Mouse (Mus musculus) C2C12 (cell line): ENCODE data around the gene Spata22. TPM values are rescaled to one million over a fixed set of nuclear protein-coding genes. Genes with fewer than 3 reads are reported as not detected.
A peak's percentile ranks its signal among the peaks of the same experiment; 100 is the strongest.

Experiments used
- H3K27me3 ChIP-seq: one replicate; pipeline ENCODE4 v1.6.1; 2011; ENCODE audit not compliant: control insufficient read depth, insufficient read depth, insufficient read length
- H3K36me3 ChIP-seq: one replicate; pipeline ENCODE4 v1.6.1; 2011; ENCODE audit not compliant: control insufficient read depth, insufficient read depth
- H3K4me3 ChIP-seq: one replicate; pipeline ENCODE4 v1.5.1; 2011; ENCODE audit warnings: mild to moderate bottlenecking, control low read depth; ENCODE audit not compliant: poor library complexity, insufficient read depth, severe bottlenecking
- H3K79me2 ChIP-seq: one replicate; pipeline ENCODE4 v1.6.1; 2011; ENCODE audit not compliant: control insufficient read depth, insufficient read depth
- H3K79me3 ChIP-seq: one replicate; pipeline ENCODE4 v1.6.1; 2011; ENCODE audit warnings: low read depth, control low read depth
- H3ac ChIP-seq: one replicate; pipeline ENCODE3; 2011; ENCODE audit warnings: low read depth; ENCODE audit not compliant: control insufficient read depth, insufficient read length
- CEBPB ChIP-seq: IDR thresholded peaks from one replicate; pipeline ENCODE4 v1.6.1; 2011; ENCODE audit warnings: low read depth, mild to moderate bottlenecking, control low read depth, moderate library complexity
- CTCF ChIP-seq: IDR thresholded peaks from one replicate; pipeline ENCODE4 v1.5.1; 2011; ENCODE audit not compliant: control insufficient read depth, insufficient read depth, insufficient read length
- FOSL1 ChIP-seq: IDR thresholded peaks from one replicate; pipeline ENCODE4 v1.8.0; 2011; ENCODE audit warnings: mild to moderate bottlenecking, low read length; ENCODE audit not compliant: poor library complexity, insufficient read depth, severe bottlenecking
- MAX ChIP-seq: IDR thresholded peaks from one replicate; pipeline ENCODE4 v1.6.1; 2011; ENCODE audit warnings: mild to moderate bottlenecking, control low read depth
- MYOD1 ChIP-seq: IDR thresholded peaks from one replicate; pipeline ENCODE4 v1.6.1; 2011; ENCODE audit warnings: low read depth; ENCODE audit not compliant: control insufficient read depth, insufficient read length
- MYOG ChIP-seq: IDR thresholded peaks from one replicate; pipeline ENCODE4 v1.6.1; 2011; ENCODE audit not compliant: control insufficient read depth, insufficient read length; ENCODE audit errors: extremely low read depth
- USF1 ChIP-seq: IDR thresholded peaks from one replicate; pipeline ENCODE4 v1.6.1; 2011; ENCODE audit warnings: low read depth, mild to moderate bottlenecking, control low read depth, moderate library complexity
- polyA plus RNA-seq: library from polyadenylated mRNA; unstranded; fragments of >200 nt; fragmentation: generic; extraction: Trizol; gene quantifications from one replicate; pipeline ENCODE4 v1.2.1, GENCODE M21; 2012; ENCODE audit warnings: missing spikeins

The Spata22 gene
- polyA plus RNA-seq, 1 experiment = not detected

- H3K79me3 ChIP-seq = no peaks in the 10 kb centered on the region
- TF ChIP-seq MYOG (no peak), MYOD1 (no peak), CTCF (no peak), CEBPB (no peak), MAX (no peak), FOSL1 (no peak), USF1 (no peak)
- H3K4me3 ChIP-seq = no peak overlapping the region
- H3K79me2 ChIP-seq = no peaks in the 10 kb centered on the region
- no peaks in the 10 kb centered on the region for H3K27me3 ChIP-seq
- H3ac ChIP-seq = peak overlapping the region; percentile 23
- no peaks in the 10 kb centered on the region for H3K36me3 ChIP-seq
Measured at GRCm38 (mm10) chr11:73326485-73326886, 3.1 kb upstream of the Spata22 start.

DNA sequence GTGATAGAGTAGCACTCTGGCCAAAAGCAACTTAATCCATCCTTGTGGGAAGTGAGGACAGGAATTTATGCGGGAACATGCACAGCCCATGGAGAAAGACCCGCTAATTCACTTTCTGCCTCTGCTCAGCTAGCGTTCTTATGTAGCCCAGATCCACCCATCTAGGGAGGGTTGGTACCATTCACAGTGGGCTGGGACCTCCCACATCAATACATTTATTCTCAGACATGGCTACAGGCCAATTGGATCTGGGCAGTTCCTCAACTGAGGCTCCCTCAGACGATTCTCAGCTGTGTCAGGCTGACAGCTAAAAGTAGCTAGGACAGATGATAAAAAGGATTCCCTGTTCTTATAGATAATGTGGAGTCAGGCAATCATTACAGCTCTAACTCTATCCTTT lies 2.2 kb upstream of the Spata22 start:
- Histone ChIP-seq H3K4me3 (no peak overlapping the region), H3K79me2 (no peaks in the 10 kb centered on the region), H3K27me3 (no peaks in the 10 kb centered on the region), H3ac (no peak overlapping the region), H3K79me3 (no peaks in the 10 kb centered on the region), H3K36me3 (no peaks in the 10 kb centered on the region)
- no peak for TF ChIP-seq USF1
- TF ChIP-seq MAX = no peak

DNA sequence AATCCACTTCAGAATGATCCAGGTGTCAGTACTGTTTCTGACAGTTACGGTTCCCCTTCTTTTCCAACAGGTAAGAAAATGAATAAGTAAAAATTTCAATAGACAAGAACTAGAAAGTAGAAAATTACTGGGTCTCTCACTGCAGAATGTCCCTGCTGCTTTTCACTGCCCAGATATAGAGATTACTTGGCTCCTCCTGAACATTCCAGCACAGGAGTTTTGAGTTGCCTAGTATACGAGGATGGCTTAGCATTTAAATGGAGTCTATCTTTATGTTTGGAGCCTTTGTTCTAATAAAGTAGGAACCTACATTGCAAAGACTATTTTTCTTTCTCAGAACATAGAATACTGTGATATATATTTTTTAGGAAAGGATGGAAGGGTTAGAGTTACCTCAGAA lies 3.8 kb downstream of the Spata22 start:
- Histone ChIP-seq H3K27me3 (no peaks in the 10 kb centered on the region), H3K36me3 (no peaks in the 10 kb centered on the region), H3K79me3 (no peaks in the 10 kb centered on the region), H3ac (no peak overlapping the region), H3K79me2 (no peaks in the 10 kb centered on the region), H3K4me3 (no peak overlapping the region)
- TF ChIP-seq CEBPB (no peak), MYOD1 (no peak), USF1 (no peak), MYOG (no peak), MAX (no peak), CTCF (no peak), FOSL1 (no peak)

- Histone ChIP-seq H3K79me3 (no peaks in the 10 kb centered on the region), H3K27me3 (no peaks in the 10 kb centered on the region), H3K36me3 (no peaks in the 10 kb centered on the region), H3ac (no peak overlapping the region), H3K79me2 (no peaks in the 10 kb centered on the region), H3K4me3 (no peak overlapping the region)
- TF ChIP-seq MYOG (no peak), CTCF (no peak), MAX (no peak)
Measured at GRCm38 (mm10) chr11:73336919-73337318, 7.4 kb downstream of the Spata22 start.

DNA sequence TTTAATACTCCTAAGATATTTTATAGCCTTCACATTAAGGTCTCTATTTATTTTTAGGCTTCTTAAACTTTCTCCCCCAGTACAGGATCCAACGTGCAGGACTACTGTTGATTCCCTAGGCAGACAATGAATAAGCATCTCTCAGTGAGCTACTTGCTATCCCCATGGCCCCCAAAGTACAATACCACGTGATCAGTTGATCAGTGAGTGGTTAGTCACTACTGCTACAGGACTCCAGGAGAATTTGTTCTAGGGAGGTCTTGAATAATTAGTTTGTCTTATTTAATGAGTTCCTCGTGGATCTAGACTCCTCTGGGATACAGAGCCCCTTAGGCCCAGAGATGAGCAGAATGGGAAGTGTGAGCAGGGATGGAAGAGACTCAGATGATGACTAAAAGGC lies 20.9 kb downstream of the Spata22 start, which contains the start of gene Olfr20:
Gene Olfr20 (plus strand): TSS at position 301 of the 400 bp plus-strand sequence.
- H3K79me3 ChIP-seq = no peaks in the 10 kb centered on the region
- TF ChIP-seq CTCF = no peak
- TF ChIP-seq MYOG = no peak
- TF ChIP-seq USF1 = no peak
- no peak for TF ChIP-seq CEBPB
- TF ChIP-seq MAX = no peak
- H3ac ChIP-seq = no peak within 1 kb of the TSS
- H3K27me3 ChIP-seq = no peaks in the 10 kb centered on the region
- H3K4me3 ChIP-seq = no peak within 1 kb of the TSS
- no peaks in the 10 kb centered on the region for H3K36me3 ChIP-seq
- H3K79me2 ChIP-seq = no peaks in the 10 kb centered on the region

DNA sequence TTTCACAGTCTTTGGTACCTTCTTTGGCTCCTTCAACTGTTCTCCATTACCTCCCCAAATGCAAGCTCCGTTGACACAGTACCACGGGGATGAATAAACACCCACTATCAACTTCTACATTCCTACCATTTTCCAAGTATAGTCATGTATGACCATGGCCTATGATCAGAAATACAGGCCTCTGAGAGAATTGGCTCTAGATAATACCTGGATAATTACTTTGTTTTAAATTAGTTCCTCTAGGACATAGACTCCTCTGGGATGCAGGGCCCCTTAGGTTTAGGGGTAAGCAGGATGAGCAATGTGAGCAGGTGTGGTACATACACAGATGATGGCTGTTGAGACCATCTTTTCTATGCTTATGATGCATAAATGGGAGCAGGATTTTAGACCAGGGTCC lies 41.4 kb downstream of the Spata22 start, which contains the start of gene Olfr376:
Gene Olfr376 (plus strand): TSS at position 301 of the 400 bp plus-strand sequence.
- no peak within 1 kb of the TSS for H3ac ChIP-seq
- H3K36me3 ChIP-seq = no peaks in the 10 kb centered on the region
- TF ChIP-seq FOSL1 (no peak), MAX (no peak), MYOG (no peak), USF1 (no peak), CTCF (no peak), CEBPB (no peak), MYOD1 (no peak)
- H3K27me3 ChIP-seq = no peaks in the 10 kb centered on the region
- H3K79me3 ChIP-seq = no peaks in the 10 kb centered on the region
- no peaks in the 10 kb centered on the region for H3K79me2 ChIP-seq
- no peak within 1 kb of the TSS for H3K4me3 ChIP-seq

DNA sequence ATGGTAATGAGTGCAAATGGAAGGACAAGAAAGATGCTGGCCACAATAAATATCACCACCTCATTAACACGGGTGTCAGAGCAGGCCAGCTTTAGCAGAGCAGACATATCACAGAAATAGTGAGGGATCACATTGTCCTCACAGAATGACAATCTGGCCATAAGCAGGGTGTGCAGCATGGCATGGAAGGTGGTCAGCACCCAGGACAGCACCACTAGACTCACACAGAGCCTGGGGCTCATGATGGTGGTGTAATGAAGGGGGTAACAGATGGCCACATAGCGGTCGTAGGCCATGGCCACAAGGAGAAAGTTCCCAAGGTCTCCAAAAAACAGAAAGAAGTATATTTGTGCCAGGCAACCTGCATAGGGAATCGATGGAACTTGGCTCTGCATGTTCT lies 65.8 kb downstream of the Spata22 start:
- Histone ChIP-seq H3K79me2 (no peaks in the 10 kb centered on the region), H3K27me3 (no peaks in the 10 kb centered on the region), H3K4me3 (no peak overlapping the region), H3K36me3 (no peaks in the 10 kb centered on the region), H3ac (no peak overlapping the region), H3K79me3 (no peaks in the 10 kb centered on the region)
- TF ChIP-seq USF1 = no peak
- TF ChIP-seq CTCF = no peak
- no peak for TF ChIP-seq MAX

Other genes with a start within 250 kb of the Spata22 start
- gene Itgae, start 239.2 kb upstream of the Spata22 start, polyA plus RNA-seq = 0.05 TPM
- 9.4 TPM for gene Haspin, start 191.4 kb upstream of the Spata22 start, polyA plus RNA-seq
- 1.0 TPM for gene P2rx5, start 169.3 kb upstream of the Spata22 start, polyA plus RNA-seq
- gene Emc6, start 152.7 kb upstream of the Spata22 start, polyA plus RNA-seq = 71.6 TPM
- gene Tax1bp3, start 152.7 kb upstream of the Spata22 start, polyA plus RNA-seq = 159 TPM
- gene Ctns, start 130.7 kb upstream of the Spata22 start, polyA plus RNA-seq = 4.2 TPM
- 0.28 TPM for gene Shpk, start 130.3 kb upstream of the Spata22 start, polyA plus RNA-seq
- gene Trpv1, start 95.4 kb upstream of the Spata22 start, polyA plus RNA-seq = 0.01 TPM
- under 0.01 TPM for gene Trpv3, start 62.4 kb upstream of the Spata22 start, polyA plus RNA-seq
- 0.60 TPM for gene Aspa, start 145 bp upstream of the Spata22 start, polyA plus RNA-seq
- not detected for gene Gm49340, start within 50 bp of the Spata22 start, polyA plus RNA-seq
- not detected for gene Olfr20, start 21.0 kb downstream of the Spata22 start, polyA plus RNA-seq
- not detected for gene Olfr376, start 41.5 kb downstream of the Spata22 start, polyA plus RNA-seq
- not detected for gene Olfr1, start 69.9 kb downstream of the Spata22 start, polyA plus RNA-seq
- not detected for gene Olfr378, start 98.7 kb downstream of the Spata22 start, polyA plus RNA-seq
- gene Olfr380, start 127.8 kb downstream of the Spata22 start, polyA plus RNA-seq = not detected
- gene Olfr381, start 161.9 kb downstream of the Spata22 start, polyA plus RNA-seq = not detected
- not detected for gene Olfr382, start 187.5 kb downstream of the Spata22 start, polyA plus RNA-seq